Mouse (Mus musculus) forebrain, embryonic 11.5 days (tissue): ENCODE measurements around the gene Slc9a5. TPM values are rescaled to one million over a fixed set of nuclear protein-coding genes. Genes with fewer than 3 reads are reported as not detected.

Source experiments
- ATAC-seq: fragments of 200-750 bp; cut with Nextera tagmentation; replicated peaks from 2 replicates; pipeline ENCODE4 v1.8.0; 2017; ENCODE audit warnings: moderate TSS enrichment; ENCODE audit not compliant: low FRiP score
- DNase-seq: peaks from one replicate; pipeline ENCODE4 v3.0.0-alpha.2; 2017; ENCODE audit warnings: low spot score
- H3K27ac ChIP-seq: fragments of 300-500 bp; sonication (generic); 2 replicates; pipeline ENCODE4 v1.5.1; 2014; ENCODE audit warnings: low read depth, low read length
- H3K27me3 ChIP-seq: fragments of 300-500 bp; sonication (generic); 2 replicates; pipeline ENCODE4 v1.6.1; 2014; ENCODE audit warnings: mild to moderate bottlenecking, low read length, mixed read lengths; ENCODE audit not compliant: control insufficient read depth, insufficient read depth
- H3K36me3 ChIP-seq: fragments of 300-500 bp; sonication (generic); 2 replicates; pipeline ENCODE4 v1.6.1; 2014; ENCODE audit warnings: mild to moderate bottlenecking, low read length, moderate library complexity, mixed read lengths; ENCODE audit not compliant: control insufficient read depth, insufficient read depth
- H3K4me1 ChIP-seq: fragments of 300-500 bp; sonication (generic); replicated peaks from 2 replicates; pipeline ENCODE4 v1.6.1; 2014; ENCODE audit warnings: low read length, mixed read lengths; ENCODE audit not compliant: control insufficient read depth, insufficient read depth
- H3K4me2 ChIP-seq: fragments of 300-500 bp; sonication (generic); 2 replicates; pipeline ENCODE4 v1.6.1; 2014; ENCODE audit warnings: low read depth, mild to moderate bottlenecking, low read length, moderate library complexity, mixed read lengths; ENCODE audit not compliant: severe bottlenecking
- H3K4me3 ChIP-seq: fragments of 300-500 bp; sonication (generic); 2 replicates; pipeline ENCODE4 v1.5.1; 2014; ENCODE audit warnings: low read depth, low read length
- H3K9ac ChIP-seq: fragments of 300-500 bp; sonication (generic); 2 replicates; pipeline ENCODE4 v1.6.1; 2014; ENCODE audit warnings: low read length
- H3K9me3 ChIP-seq: fragments of 300-500 bp; sonication (generic); 2 replicates; pipeline ENCODE4 v1.6.1; 2016; ENCODE audit warnings: low read length, mixed read lengths; ENCODE audit not compliant: control insufficient read depth
- WGBS: fragments of 180-500 bp; shearing (Covaris S2); extraction: QIAGEN DNeasy Blood & Tissue Kit; methylation state at CpG from one replicate; pipeline ENCODE4 v1.1.7; 2014; 5-methylcytosine and 5-hydroxymethylcytosine counted together
- polyA plus RNA-seq: library from polyadenylated mRNA; unstranded; fragments of >200 nt; fragmentation: Nextera tagmentation; extraction: Ambion mirVana; gene quantifications from 2 replicates; pipeline ENCODE4 v1.2.1, GENCODE M21; 2014

Slc9a5 gene
- polyA plus RNA-seq, 1 experiment from 2014 or later = 7.7 TPM

GRCm38 (mm10) chr8:105317941-105318340 lies 30.7 kb upstream of the Slc9a5 start:
- no peak for ATAC-seq
- no peak overlapping the region for H3K27ac ChIP-seq
- no peaks in the 10 kb centered on the region; the same call in 1 of the 2 replicates for H3K36me3 ChIP-seq
- H3K4me1 ChIP-seq = no peaks in the 10 kb centered on the region
- no peak overlapping the region for H3K4me3 ChIP-seq
- DNase-seq = no peak
- H3K9me3 ChIP-seq = no peaks in the 10 kb centered on the region
- H3K9ac ChIP-seq = no peak overlapping the region
- no peaks in the 10 kb centered on the region for H3K27me3 ChIP-seq
- H3K4me2 ChIP-seq = no peak overlapping the region
- 88% methylated on average over 4 of the region's 4 CpGs for WGBS

GRCm38 (mm10) chr8:105318662-105319190 lies 29.9 kb upstream of the Slc9a5 start:
- H3K9me3 ChIP-seq = no peaks in the 10 kb centered on the region
- peak; percentile 42 for DNase-seq
- 84% methylated on average over 11 of the region's 11 CpGs for WGBS
- H3K27ac ChIP-seq = no peak overlapping the region
- H3K4me1 ChIP-seq = no peaks in the 10 kb centered on the region
- no peaks in the 10 kb centered on the region; the same call in 1 of the 2 replicates for H3K36me3 ChIP-seq
- H3K27me3 ChIP-seq = no peaks in the 10 kb centered on the region
- no peak overlapping the region for H3K9ac ChIP-seq
- H3K4me3 ChIP-seq = no peak overlapping the region
- ATAC-seq = no peak
- no peak overlapping the region for H3K4me2 ChIP-seq

- H3K9me3 ChIP-seq = no peaks in the 10 kb centered on the region
Measured at GRCm38 (mm10) chr8:105323183-105323582, 25.5 kb upstream of the Slc9a5 start.

GRCm38 (mm10) chr8:105325641-105326093 lies 23.0 kb upstream of the Slc9a5 start:
- H3K9ac ChIP-seq = peak overlapping the region; percentile 75
- no peaks in the 10 kb centered on the region for H3K9me3 ChIP-seq
- H3K27me3 ChIP-seq = no peaks in the 10 kb centered on the region
- ATAC-seq = peak; percentile 76
- H3K4me3 ChIP-seq = peak overlapping the region; percentile 78
- H3K4me1 ChIP-seq = peaks cover 7% of the 10 kb centered on the region; the same call in 1 of the 2 replicates
- H3K27ac ChIP-seq = no peak overlapping the region
- H3K36me3 ChIP-seq = no peaks in the 10 kb centered on the region; the same call in 1 of the 2 replicates
- WGBS = 1% methylated on average over 12 of the region's 12 CpGs
- H3K4me2 ChIP-seq = peak overlapping the region; percentile 73
- no peak for DNase-seq

More at GRCm38 (mm10) chr8:105323183-105323582, 25.5 kb upstream of the Slc9a5 start:
- H3K4me2 ChIP-seq = no peak overlapping the region
- no peak overlapping the region for H3K4me3 ChIP-seq
- no peak for ATAC-seq
- H3K36me3 ChIP-seq = no peaks in the 10 kb centered on the region; the same call in 1 of the 2 replicates
- DNase-seq = peak; percentile 9
- 90% methylated on average over 4 of the region's 4 CpGs for WGBS
- H3K27ac ChIP-seq = no peak overlapping the region
- no peaks in the 10 kb centered on the region for H3K27me3 ChIP-seq
- peaks cover 7% of the 10 kb centered on the region; the same call in 1 of the 2 replicates for H3K4me1 ChIP-seq
- H3K9ac ChIP-seq = no peak overlapping the region

GRCm38 (mm10) chr8:105326141-105326672 lies 22.4 kb upstream of the Slc9a5 start, which contains the start of the genes Lrrc29 and Tmem208:
Gene Lrrc29 (minus strand): TSS chr8:105326278.
Gene Tmem208 (plus strand): TSS chr8:105326354.
- DNase-seq (peak; percentile 97), ATAC-seq (peak; percentile 94)
- peaks cover 7% of the 10 kb centered on the region; the same call in 1 of the 2 replicates for H3K4me1 ChIP-seq
- H3K9me3 ChIP-seq = no peaks in the 10 kb centered on the region
- peak within 1 kb of the TSS; percentile 75 for H3K9ac ChIP-seq
- peak within 1 kb of the TSS; percentile 78 for H3K4me3 ChIP-seq
- H3K4me2 ChIP-seq = peak within 1 kb of the TSS; percentile 73
- peaks cover 2% of the 10 kb centered on the region for H3K36me3 ChIP-seq
- H3K27ac ChIP-seq = peak within 1 kb of the TSS; percentile 55; the same call in 1 of the 2 replicates
- 1% methylated on average over 36 of the region's 36 CpGs for WGBS
- no peaks in the 10 kb centered on the region for H3K27me3 ChIP-seq

- DNase-seq = no peak
- Histone ChIP-seq H3K27ac (no peak overlapping the region), H3K4me3 (peak overlapping the region; percentile 78), H3K4me1 (peaks cover 7% of the 10 kb centered on the region; the same call in 1 of the 2 replicates), H3K27me3 (no peaks in the 10 kb centered on the region), H3K9me3 (no peaks in the 10 kb centered on the region), H3K4me2 (peak overlapping the region; percentile 73), H3K9ac (peak overlapping the region; percentile 75), H3K36me3 (peaks cover 7% of the 10 kb centered on the region)
- 47% methylated on average over 6 of the region's 6 CpGs for WGBS
- no peak for ATAC-seq
Measured at GRCm38 (mm10) chr8:105326968-105327367, 21.7 kb upstream of the Slc9a5 start.

GRCm38 (mm10) chr8:105330325-105330724 lies 18.3 kb upstream of the Slc9a5 start:
- ATAC-seq (no peak), DNase-seq (no peak)
- Histone ChIP-seq H3K27ac (no peak overlapping the region), H3K9me3 (no peaks in the 10 kb centered on the region), H3K4me3 (no peak overlapping the region), H3K4me1 (peaks cover 6% of the 10 kb centered on the region; the same call in 1 of the 2 replicates), H3K36me3 (peaks cover 7% of the 10 kb centered on the region), H3K4me2 (no peak overlapping the region), H3K9ac (no peak overlapping the region), H3K27me3 (no peaks in the 10 kb centered on the region)
- WGBS = 93% methylated on average over 12 of the region's 12 CpGs

GRCm38 (mm10) chr8:105331469-105331868 lies 17.2 kb upstream of the Slc9a5 start:
- peaks cover 5% of the 10 kb centered on the region; the same call in 1 of the 2 replicates for H3K4me1 ChIP-seq
- WGBS = 94% methylated on average over 22 of the region's 22 CpGs
- ATAC-seq = no peak
- H3K9ac ChIP-seq = no peak overlapping the region
- H3K27ac ChIP-seq = no peak overlapping the region
- no peak overlapping the region for H3K4me2 ChIP-seq
- H3K27me3 ChIP-seq = no peaks in the 10 kb centered on the region
- no peak overlapping the region for H3K4me3 ChIP-seq
- H3K36me3 ChIP-seq = peaks cover 7% of the 10 kb centered on the region
- no peak for DNase-seq
- H3K9me3 ChIP-seq = no peaks in the 10 kb centered on the region
